24 mouse cellular contexts compared by ENCODE assay signal in genomic region chr7:73626291-73626690, GRCm38 (mm10).
DNase-seq lines count a peak whose midpoint lies in the region; ATAC-seq and TF ChIP-seq lines count a peak whose summit lies in the region.
"Had no signal": no experiment of that assay in that cellular context is flagged by ENCODE, and none has a peak within 500 bp of the region (broad histone marks: within the 10 kb centered on the region; RNA-seq: fewer than 3 reads in every experiment).

No protein-coding gene starts in this region.

- WGBS in intestine, embryonic 16.5 days = 66% methylated on average over 7 of the region's 7 CpGs
- WGBS in intestine, postnatal 0 days = 70% methylated on average over 7 of the region's 7 CpGs
- 75% methylated on average over 7 of the region's 7 CpGs for WGBS in liver, embryonic 16.5 days (ENCODE audit: insufficient replicate concordance)
- WGBS in liver, postnatal 0 days (ENCODE audit: insufficient replicate concordance) = 80% methylated on average over 7 of the region's 7 CpGs
- 11% methylated on average over 7 of the region's 7 CpGs for WGBS in limb, embryonic 15.5 days

- 0 out of 2 replicates have a peak, but pooled peaks have one; percentile 47 for ATAC-seq in intestine, embryonic 16.5 days
- ATAC-seq in intestine, postnatal 0 days = no peak
- peak; percentile 22; the same call in 1 of the 2 replicates for ATAC-seq in liver, embryonic 16.5 days (ENCODE audit: low read depth)
- no peak for ATAC-seq in liver, postnatal 0 days
- 0 out of 2 replicates have a peak, but pooled peaks have one; percentile 57 for ATAC-seq in limb, embryonic 15.5 days (ENCODE audit: insufficient number of reproducible peaks, low FRiP score, low TSS enrichment, low read depth)
- ATAC-seq: activated CD4-positive, CD25-positive, alpha-beta regulatory T cell, adult 4 months; CD4-positive, CD25-positive, alpha-beta regulatory T cell, adult 4 months; forebrain, embryonic 16.5 days; inflammation-experienced regulatory T-cells, adult 6 months; midbrain, embryonic 13.5 days had no signal

- no peaks in the 10 kb centered on the region for H3K9me3 ChIP-seq in intestine, embryonic 16.5 days (ENCODE audit: control insufficient read depth, low read length)
- no peaks in the 10 kb centered on the region for H3K9me3 ChIP-seq in intestine, postnatal 0 days (ENCODE audit: control insufficient read depth)
- H3K9me3 ChIP-seq in liver, embryonic 16.5 days (replicated peaks; ENCODE audit: control insufficient read depth, low read length) = no peaks in the 10 kb centered on the region
- H3K9me3 ChIP-seq in liver, postnatal 0 days (ENCODE audit: low read length) = no peaks in the 10 kb centered on the region
- no peaks in the 10 kb centered on the region for H3K9me3 ChIP-seq in limb, embryonic 15.5 days
- H3K9me3 ChIP-seq: embryonic facial prominence, embryonic 12.5 days; kidney, embryonic 15.5 days; midbrain, embryonic 13.5 days had no signal

- H3K4me1 ChIP-seq in intestine, embryonic 16.5 days (ENCODE audit: control insufficient read depth, insufficient read depth, low read length) = no peaks in the 10 kb centered on the region
- no peaks in the 10 kb centered on the region; the same call in 1 of the 2 replicates for H3K4me1 ChIP-seq in intestine, postnatal 0 days (replicated peaks; ENCODE audit: control insufficient read depth, insufficient read depth, low read length)
- peaks cover 10% of the 10 kb centered on the region for H3K4me1 ChIP-seq in liver, embryonic 16.5 days (ENCODE audit: control insufficient read depth, low read depth, low read length)
- H3K4me1 ChIP-seq in liver, postnatal 0 days (ENCODE audit: insufficient read depth) = peaks cover 16% of the 10 kb centered on the region
- H3K4me1 ChIP-seq in limb, embryonic 15.5 days = peaks cover 26% of the 10 kb centered on the region

- intact Hi-C loops in heart, postnatal 10 days (cut with DNase I) = loop anchor here (5.0 to 10.0 kb wide), 2 partner anchors 189 to 501 kb away; no protein-coding TSS in a partner anchor

- TF ChIP-seq EP300 in liver, postnatal 0 days (IDR thresholded peaks at IDR 0.05; ENCODE audit: low read depth) = no peak

- no peak for TF ChIP-seq CTCF in intestine, postnatal 0 days (IDR thresholded peaks at IDR 0.05; ENCODE audit: low read depth)
- no peak for TF ChIP-seq CTCF in liver, postnatal 0 days (IDR thresholded peaks at IDR 0.05; ENCODE audit: low read depth)

- no peak overlapping the region for H3K4me2 ChIP-seq in intestine, embryonic 16.5 days (ENCODE audit: low read depth, low read length)
- H3K4me2 ChIP-seq in intestine, postnatal 0 days (replicated peaks; ENCODE audit: low read depth) = no peak overlapping the region
- no peak overlapping the region for H3K4me2 ChIP-seq in liver, embryonic 16.5 days (ENCODE audit: low read depth, low read length)
- no peak overlapping the region for H3K4me2 ChIP-seq in liver, postnatal 0 days (ENCODE audit: low read depth, low read length)
- H3K4me2 ChIP-seq in limb, embryonic 15.5 days = peak overlapping the region; percentile 24; the same call in 1 of the 2 replicates
- H3K4me2 ChIP-seq: embryonic facial prominence, embryonic 12.5 days; hindbrain, embryonic 14.5 days; kidney, embryonic 15.5 days; liver, embryonic 11.5 days; lung, embryonic 14.5 days; midbrain, embryonic 13.5 days had no signal

- no peak overlapping the region for H3K9ac ChIP-seq in intestine, embryonic 16.5 days (ENCODE audit: low read depth, low read length)
- no peak overlapping the region for H3K9ac ChIP-seq in intestine, postnatal 0 days (ENCODE audit: low read depth, low read length)
- no peak overlapping the region for H3K9ac ChIP-seq in liver, embryonic 16.5 days (ENCODE audit: low read depth, low read length)
- no peak overlapping the region for H3K9ac ChIP-seq in liver, postnatal 0 days (replicated peaks)
- H3K9ac ChIP-seq in limb, embryonic 15.5 days = no peak overlapping the region
- H3K9ac ChIP-seq: embryonic facial prominence, embryonic 12.5 days; hindbrain, embryonic 14.5 days; kidney, embryonic 15.5 days; lung, embryonic 14.5 days; midbrain, embryonic 13.5 days had no signal

- H3K4me3 ChIP-seq in intestine, embryonic 16.5 days (ENCODE audit: low read length) = no peak overlapping the region
- no peak overlapping the region for H3K4me3 ChIP-seq in intestine, postnatal 0 days (ENCODE audit: low read depth, low read length)
- H3K4me3 ChIP-seq in liver, embryonic 16.5 days (ENCODE audit: low read depth, low read length) = no peak overlapping the region
- H3K4me3 ChIP-seq in liver, postnatal 0 days (ENCODE audit: low read depth, low read length) = no peak overlapping the region
- H3K4me3 ChIP-seq in limb, embryonic 15.5 days = no peak overlapping the region
- H3K4me3 ChIP-seq: embryonic facial prominence, embryonic 12.5 days; kidney, embryonic 15.5 days; midbrain, embryonic 13.5 days had no signal

- H3K36me3 ChIP-seq in intestine, embryonic 16.5 days (ENCODE audit: control insufficient read depth, insufficient read depth, low read length) = no peaks in the 10 kb centered on the region
- H3K36me3 ChIP-seq in intestine, postnatal 0 days (ENCODE audit: control insufficient read depth, insufficient read depth) = no peaks in the 10 kb centered on the region
- H3K36me3 ChIP-seq in liver, embryonic 16.5 days (ENCODE audit: control insufficient read depth, insufficient read depth) = no peaks in the 10 kb centered on the region
- no peaks in the 10 kb centered on the region for H3K36me3 ChIP-seq in liver, postnatal 0 days (replicated peaks; ENCODE audit: insufficient read depth, low read length)
- no peaks in the 10 kb centered on the region for H3K36me3 ChIP-seq in limb, embryonic 15.5 days
- H3K36me3 ChIP-seq: embryonic facial prominence, embryonic 12.5 days; kidney, embryonic 15.5 days; midbrain, embryonic 13.5 days had no signal

- no peak for DNase-seq in liver, postnatal 0 days
- peak; percentile 57 for DNase-seq in forelimb bud, embryonic 11.5 days (ENCODE audit: low read depth, low spot score)
- DNase-seq in heart, postnatal 10 days = no peak
- no peak for DNase-seq in right cerebral cortex, adult 18-20 months
- DNase-seq: adrenal gland, postnatal 10 days; cerebellum, adult 2 months; cerebellum, postnatal 25 days; heart, postnatal 4 days; lung, embryonic 14.5 days; right cerebral cortex, postnatal 25 days; spleen, adult 18-20 months had no signal

- no peaks in the 10 kb centered on the region for H3K27me3 ChIP-seq in intestine, embryonic 16.5 days (replicated peaks; ENCODE audit: control insufficient read depth, insufficient read depth, low read length)
- no peaks in the 10 kb centered on the region for H3K27me3 ChIP-seq in intestine, postnatal 0 days (replicated peaks; ENCODE audit: control insufficient read depth, insufficient read depth, low read length)
- no peaks in the 10 kb centered on the region for H3K27me3 ChIP-seq in liver, embryonic 16.5 days (ENCODE audit: control insufficient read depth, insufficient read depth, low read depth, low read length)
- no peaks in the 10 kb centered on the region for H3K27me3 ChIP-seq in liver, postnatal 0 days (ENCODE audit: insufficient read depth, low read length)
- H3K27me3 ChIP-seq in limb, embryonic 15.5 days = no peaks in the 10 kb centered on the region
- H3K27me3 ChIP-seq: embryonic facial prominence, embryonic 12.5 days; kidney, embryonic 15.5 days had no signal

- H3K27ac ChIP-seq in intestine, embryonic 16.5 days (ENCODE audit: low read length) = no peak overlapping the region
- no peak overlapping the region for H3K27ac ChIP-seq in intestine, postnatal 0 days (ENCODE audit: low read depth, low read length)
- H3K27ac ChIP-seq in liver, embryonic 16.5 days (ENCODE audit: low read length) = no peak overlapping the region
- no peak overlapping the region for H3K27ac ChIP-seq in liver, postnatal 0 days (ENCODE audit: low read depth)
- H3K27ac ChIP-seq in limb, embryonic 15.5 days = no peak overlapping the region; the same call in 1 of the 2 replicates
- H3K27ac ChIP-seq: embryonic facial prominence, embryonic 12.5 days; hindbrain, embryonic 14.5 days; kidney, embryonic 15.5 days; midbrain, embryonic 13.5 days had no signal

Comparison
In these comparisons a context has a peak if more than half of its experiments do, and no peak if none do; other contexts are left out.
1. ATAC-seq: peak in intestine, embryonic 16.5 days (single experiment), liver, embryonic 16.5 days (single experiment) and limb, embryonic 15.5 days (single experiment); none in intestine, postnatal 0 days (single experiment) and liver, postnatal 0 days (single experiment).